Mouse (Mus musculus): Measurements from ENCODE around the gene Mroh2a. TPM values are rescaled to one million over a fixed set of nuclear protein-coding genes. Genes with fewer than 3 reads are reported as not detected.
A peak's percentile ranks its signal among the peaks of the same experiment; 100 is the strongest.

Gene Mroh2a
- polyA plus RNA-seq, 1 experiment from 2014 or later = 1.3 TPM

DNA sequence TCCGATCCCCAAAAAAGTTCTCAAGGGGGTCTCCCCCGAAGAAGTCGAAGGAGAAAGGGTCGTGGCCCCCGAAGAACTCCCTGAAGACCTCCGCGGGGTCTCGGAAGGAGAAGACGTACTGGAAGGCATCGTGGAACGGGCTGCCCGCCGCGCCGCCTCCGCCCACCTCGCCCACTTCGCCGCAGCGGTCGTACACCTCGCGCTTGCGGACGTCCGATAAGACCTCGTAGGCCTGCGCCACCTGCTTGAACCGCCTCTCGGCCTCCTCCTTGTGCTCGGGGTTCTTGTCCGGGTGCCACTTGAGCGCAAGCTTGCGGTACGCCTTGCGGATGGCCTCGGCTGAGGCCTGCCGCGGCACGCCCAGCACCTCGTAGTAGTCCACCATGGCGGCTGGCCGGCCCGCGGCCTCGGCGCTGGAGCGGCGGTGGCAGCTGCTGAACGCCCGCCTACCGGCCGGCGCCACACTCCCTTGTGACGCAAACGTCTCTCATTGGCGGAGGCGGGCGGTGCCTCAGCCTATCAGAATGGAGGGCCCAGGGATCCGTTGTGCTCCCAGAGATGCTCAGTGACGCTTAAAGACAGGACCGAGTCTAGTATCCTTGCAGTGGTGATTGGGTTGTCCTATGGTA, 21.4 kb upstream of the Mroh2a start, which contains the start of gene Dnajb3:
TSS of gene Dnajb3 (minus strand) at position 489 of the 629 bp plus-strand sequence.
- Histone ChIP-seq H3K4me1 (ENCODE audit: control insufficient read depth, insufficient read depth, low read length) (no peaks in the 10 kb centered on the region; the same call in 1 of the 2 replicates), H3K9ac (ENCODE audit: low read length) (peak within 1 kb of the TSS; percentile 81), H3K9me3 (ENCODE audit: control insufficient read depth, low read length) (no peaks in the 10 kb centered on the region), H3K27me3 (ENCODE audit: control insufficient read depth, insufficient read depth, low read length) (no peaks in the 10 kb centered on the region), H3K4me2 (ENCODE audit: low read depth) (peak within 1 kb of the TSS; percentile 73), H3K36me3 (ENCODE audit: control insufficient read depth, insufficient read depth, low read length) (no peaks in the 10 kb centered on the region), H3K27ac (ENCODE audit: low read depth, low read length) (0 out of 2 replicates have a peak within 1 kb of the TSS, but pooled peaks have one; percentile 14), H3K4me3 (ENCODE audit: low read depth, low read length) (peak within 1 kb of the TSS; percentile 40)
- DNase-seq (ENCODE audit: low spot score) (peak; percentile 93), ATAC-seq (ENCODE audit: insufficient read depth, low FRiP score, low TSS enrichment) (peak; percentile 100)
- WGBS = 6% methylated on average over 62 of the region's 62 CpGs

DNA sequence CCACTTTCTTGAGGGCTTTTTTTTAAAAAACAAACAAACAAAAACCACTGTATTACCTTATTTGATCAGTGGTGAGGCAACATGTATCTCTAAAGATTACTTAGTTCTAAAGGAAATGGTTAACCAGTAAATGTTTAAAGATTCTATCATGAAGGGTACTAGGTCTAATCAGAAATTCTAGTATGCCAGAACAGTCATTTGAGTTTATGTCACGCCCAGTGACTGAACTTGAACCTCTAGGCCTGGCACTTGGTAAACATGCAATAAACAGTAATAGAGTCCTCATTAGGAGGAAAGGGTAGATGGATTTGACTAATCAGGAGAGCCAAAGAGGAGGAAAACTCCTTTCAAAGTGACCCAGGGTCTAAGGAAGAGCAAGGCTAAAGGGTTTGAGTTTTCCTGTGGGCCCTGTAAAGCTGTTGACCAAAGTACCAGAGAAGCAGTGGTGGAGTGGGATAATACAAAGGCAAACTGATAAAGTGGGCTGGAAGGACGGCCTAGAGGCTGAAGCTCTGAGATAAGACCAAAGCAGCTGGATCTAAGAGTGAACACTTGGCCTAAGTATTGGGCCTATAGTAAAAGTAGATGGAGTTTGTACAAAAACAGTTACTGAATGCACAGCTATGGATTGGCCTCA, 19.8 kb upstream of the Mroh2a start:
- WGBS = 77% methylated on average over 2 of the region's 2 CpGs
- ATAC-seq (ENCODE audit: insufficient read depth, low FRiP score, low TSS enrichment) (no peak), DNase-seq (ENCODE audit: low spot score) (no peak)
- Histone ChIP-seq H3K4me1 (ENCODE audit: control insufficient read depth, insufficient read depth, low read length) (no peaks in the 10 kb centered on the region; the same call in 1 of the 2 replicates), H3K36me3 (ENCODE audit: control insufficient read depth, insufficient read depth, low read length) (no peaks in the 10 kb centered on the region), H3K4me3 (ENCODE audit: low read depth, low read length) (no peak overlapping the region), H3K9ac (ENCODE audit: low read length) (no peak overlapping the region), H3K4me2 (ENCODE audit: low read depth) (no peak overlapping the region), H3K9me3 (ENCODE audit: control insufficient read depth, low read length) (peaks cover 8% of the 10 kb centered on the region), H3K27me3 (ENCODE audit: control insufficient read depth, insufficient read depth, low read length) (no peaks in the 10 kb centered on the region), H3K27ac (ENCODE audit: low read depth, low read length) (no peak overlapping the region)

- DNase-seq (ENCODE audit: low spot score) = peak; percentile 15
- Histone ChIP-seq H3K4me3 (ENCODE audit: low read depth, low read length) (no peak within 1 kb of the TSS), H3K27ac (ENCODE audit: low read depth, low read length) (no peak within 1 kb of the TSS), H3K27me3 (ENCODE audit: control insufficient read depth, insufficient read depth, low read length) (no peaks in the 10 kb centered on the region), H3K36me3 (ENCODE audit: control insufficient read depth, insufficient read depth, low read length) (no peaks in the 10 kb centered on the region), H3K9ac (ENCODE audit: low read length) (no peak within 1 kb of the TSS), H3K9me3 (ENCODE audit: control insufficient read depth, low read length) (peaks cover 52% of the 10 kb centered on the region), H3K4me1 (ENCODE audit: control insufficient read depth, insufficient read depth, low read length) (no peaks in the 10 kb centered on the region), H3K4me2 (ENCODE audit: low read depth) (no peak within 1 kb of the TSS)
- 71% methylated on average over 8 of the region's 8 CpGs for WGBS
- no peak for ATAC-seq (ENCODE audit: insufficient read depth, low FRiP score, low TSS enrichment)
Observed at GRCm38 (mm10) chr1:88211812-88212211, 15.0 kb upstream of the Mroh2a start, which contains the start of gene Ugt1a1. TSS of gene Ugt1a1 (plus strand) at chr1:88211959.

DNA sequence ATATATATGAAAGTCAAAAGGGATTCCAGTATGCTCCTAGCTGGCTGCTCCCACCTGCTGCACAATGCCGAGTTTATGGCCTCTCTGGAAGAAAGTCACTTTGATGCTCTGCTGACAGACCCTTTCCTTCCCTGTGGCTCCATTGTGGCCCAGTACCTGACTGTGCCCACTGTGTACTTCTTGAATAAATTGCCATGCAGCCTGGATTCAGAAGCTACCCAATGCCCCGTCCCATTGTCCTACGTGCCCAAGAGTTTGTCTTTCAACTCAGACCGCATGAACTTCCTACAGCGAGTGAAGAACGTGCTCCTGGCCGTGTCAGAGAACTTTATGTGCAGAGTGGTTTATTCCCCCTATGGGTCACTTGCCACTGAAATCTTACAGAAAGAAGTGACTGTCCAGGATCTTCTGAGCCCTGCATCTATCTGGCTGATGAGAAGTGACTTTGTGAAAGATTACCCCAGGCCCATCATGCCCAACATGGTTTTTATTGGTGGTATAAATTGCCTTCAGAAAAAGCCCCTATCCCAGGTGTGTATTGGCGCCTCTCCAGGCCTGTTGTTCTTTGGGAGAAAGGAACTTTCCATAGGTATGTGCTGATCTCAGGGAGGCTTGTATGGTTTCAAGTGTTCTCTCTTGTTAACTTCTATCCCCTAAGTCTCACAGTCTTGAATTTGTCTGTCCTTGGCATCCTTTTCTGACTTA, 14.3 kb upstream of the Mroh2a start:
- peaks cover 58% of the 10 kb centered on the region for H3K9me3 ChIP-seq (ENCODE audit: control insufficient read depth, low read length)
- ATAC-seq (ENCODE audit: insufficient read depth, low FRiP score, low TSS enrichment) (0 out of 2 replicates have a peak, but pooled peaks have one; percentile 18), DNase-seq (ENCODE audit: low spot score) (peak; percentile 14)
- no peaks in the 10 kb centered on the region for H3K27me3 ChIP-seq (ENCODE audit: control insufficient read depth, insufficient read depth, low read length)
- no peak overlapping the region for H3K9ac ChIP-seq (ENCODE audit: low read length)
- no peak overlapping the region for H3K27ac ChIP-seq (ENCODE audit: low read depth, low read length)
- no peak overlapping the region for H3K4me2 ChIP-seq (ENCODE audit: low read depth)
- no peaks in the 10 kb centered on the region for H3K4me1 ChIP-seq (ENCODE audit: control insufficient read depth, insufficient read depth, low read length)
- 62% methylated on average over 8 of the region's 8 CpGs for WGBS
- no peak overlapping the region for H3K4me3 ChIP-seq (ENCODE audit: low read depth, low read length)
- H3K36me3 ChIP-seq (ENCODE audit: control insufficient read depth, insufficient read depth, low read length) = no peaks in the 10 kb centered on the region

GRCm38 (mm10) chr1:88213061-88213460, 13.7 kb upstream of the Mroh2a start:
- no peak for ATAC-seq (ENCODE audit: insufficient read depth, low FRiP score, low TSS enrichment)
- Histone ChIP-seq H3K27me3 (ENCODE audit: control insufficient read depth, insufficient read depth, low read length) (no peaks in the 10 kb centered on the region), H3K4me1 (ENCODE audit: control insufficient read depth, insufficient read depth, low read length) (no peaks in the 10 kb centered on the region), H3K4me2 (ENCODE audit: low read depth) (no peak overlapping the region), H3K9ac (ENCODE audit: low read length) (no peak overlapping the region), H3K36me3 (ENCODE audit: control insufficient read depth, insufficient read depth, low read length) (no peaks in the 10 kb centered on the region), H3K4me3 (ENCODE audit: low read depth, low read length) (no peak overlapping the region), H3K9me3 (ENCODE audit: control insufficient read depth, low read length) (peaks cover 61% of the 10 kb centered on the region), H3K27ac (ENCODE audit: low read depth, low read length) (no peak overlapping the region)
- WGBS = 75% methylated on average over 1 of the region's 1 CpGs
- no peak for DNase-seq (ENCODE audit: low spot score)

DNA sequence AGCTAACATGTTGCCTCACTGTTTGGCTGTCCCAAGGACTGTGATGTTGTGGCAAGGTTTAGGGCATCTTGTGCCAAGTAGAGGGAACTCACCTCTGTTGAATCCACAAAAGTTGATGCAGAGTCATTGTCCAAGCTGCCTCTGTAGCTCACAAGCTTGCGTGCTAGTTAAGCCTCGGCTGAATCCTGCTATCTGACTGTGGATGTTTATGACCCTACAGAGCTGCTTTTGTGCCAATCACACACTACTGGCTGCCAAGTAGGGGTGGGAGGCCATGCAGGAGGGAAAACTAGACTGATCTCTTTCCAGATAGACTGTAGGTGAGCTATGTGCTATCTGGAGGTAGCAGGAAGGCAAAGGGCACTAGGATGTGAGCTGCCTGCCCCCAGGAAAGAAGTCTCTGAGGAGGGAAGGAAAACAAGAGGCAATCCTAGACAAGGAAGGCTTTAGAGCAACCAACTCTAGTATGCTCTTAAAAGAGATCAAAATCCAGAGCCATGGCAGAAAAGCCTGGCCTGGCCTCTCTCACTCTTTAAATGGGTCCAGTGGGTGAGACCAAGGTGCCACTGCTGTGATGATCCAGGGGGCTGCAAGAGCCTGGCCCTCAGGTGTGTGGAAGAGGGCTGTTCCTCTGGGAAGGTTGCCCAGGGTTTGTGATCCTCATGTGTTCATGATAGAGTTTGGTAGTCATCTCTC, 12.9 kb upstream of the Mroh2a start:
- no peak overlapping the region for H3K27ac ChIP-seq (ENCODE audit: low read depth, low read length)
- peaks cover 61% of the 10 kb centered on the region for H3K9me3 ChIP-seq (ENCODE audit: control insufficient read depth, low read length)
- no peak overlapping the region for H3K9ac ChIP-seq (ENCODE audit: low read length)
- peak; percentile 14 for DNase-seq (ENCODE audit: low spot score)
- no peak for ATAC-seq (ENCODE audit: insufficient read depth, low FRiP score, low TSS enrichment)
- no peaks in the 10 kb centered on the region for H3K27me3 ChIP-seq (ENCODE audit: control insufficient read depth, insufficient read depth, low read length)
- 82% methylated on average over 2 of the region's 2 CpGs for WGBS
- no peaks in the 10 kb centered on the region for H3K36me3 ChIP-seq (ENCODE audit: control insufficient read depth, insufficient read depth, low read length)
- no peak overlapping the region for H3K4me3 ChIP-seq (ENCODE audit: low read depth, low read length)
- no peak overlapping the region for H3K4me2 ChIP-seq (ENCODE audit: low read depth)
- no peaks in the 10 kb centered on the region for H3K4me1 ChIP-seq (ENCODE audit: control insufficient read depth, insufficient read depth, low read length)

DNA sequence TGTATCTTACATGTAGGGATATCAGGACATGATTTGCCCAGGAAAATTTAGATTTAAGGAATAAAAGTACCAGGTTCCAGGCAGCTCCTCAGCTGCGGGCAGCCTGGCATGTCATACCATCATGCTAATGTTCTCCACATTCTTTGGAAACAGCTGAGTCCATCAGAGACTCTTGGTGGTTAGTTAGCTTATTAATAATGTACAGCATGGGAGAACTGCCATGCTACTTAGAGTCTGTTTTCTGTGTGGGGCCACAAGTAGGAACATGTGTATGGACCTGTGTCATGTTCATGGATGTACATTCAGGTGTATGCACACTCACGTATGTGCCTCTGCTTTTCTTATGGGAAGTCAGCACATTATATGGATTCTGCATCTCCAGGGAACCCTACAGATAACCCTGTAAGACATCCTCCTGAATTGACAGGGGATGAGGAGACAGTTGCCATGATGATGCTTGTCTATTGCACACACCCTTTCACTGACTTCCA, 12.3 kb upstream of the Mroh2a start:
- 81% methylated on average over 2 of the region's 2 CpGs for WGBS
- Histone ChIP-seq H3K4me2 (ENCODE audit: low read depth) (no peak overlapping the region), H3K27me3 (ENCODE audit: control insufficient read depth, insufficient read depth, low read length) (no peaks in the 10 kb centered on the region), H3K4me1 (ENCODE audit: control insufficient read depth, insufficient read depth, low read length) (no peaks in the 10 kb centered on the region), H3K9me3 (ENCODE audit: control insufficient read depth, low read length) (peaks cover 61% of the 10 kb centered on the region), H3K4me3 (ENCODE audit: low read depth, low read length) (no peak overlapping the region), H3K27ac (ENCODE audit: low read depth, low read length) (no peak overlapping the region), H3K36me3 (ENCODE audit: control insufficient read depth, insufficient read depth, low read length) (no peaks in the 10 kb centered on the region), H3K9ac (ENCODE audit: low read length) (no peak overlapping the region)
- ATAC-seq (ENCODE audit: insufficient read depth, low FRiP score, low TSS enrichment) (no peak), DNase-seq (ENCODE audit: low spot score) (no peak)

Measured in neural tube, embryonic 11.5 days (tissue).